Comparison of ENCODE assay signal across 8 mouse cellular contexts in the genomic region with DNA sequence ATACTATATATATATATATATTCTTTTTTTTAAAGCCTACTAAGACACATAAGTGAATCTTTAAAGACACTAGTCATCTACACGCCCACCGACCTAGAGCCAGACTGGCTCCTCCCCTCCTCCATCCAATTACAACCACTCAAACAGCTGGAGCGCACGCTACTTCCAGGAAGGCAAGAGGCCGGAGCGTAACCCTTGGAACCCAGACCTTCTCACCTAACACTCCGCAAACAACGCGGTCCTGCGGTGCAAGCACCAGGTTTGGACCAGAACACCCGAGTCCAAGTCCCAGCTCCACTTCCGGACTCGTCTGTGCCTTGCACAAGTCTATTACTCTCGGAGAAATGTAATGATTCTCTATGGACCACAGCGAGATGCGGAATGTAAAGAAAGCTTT. TPM values are rescaled to one million over a fixed set of nuclear protein-coding genes. Genes with fewer than 3 reads are reported as not detected.
DNase-seq lines count a peak whose midpoint lies in the region; ATAC-seq and TF ChIP-seq lines count a peak whose summit lies in the region.

No protein-coding gene starts in this region.

- no peaks in the 10 kb centered on the region for H3K9me3 ChIP-seq in forebrain, embryonic 15.5 days
- H3K9me3 ChIP-seq in intestine, embryonic 14.5 days (ENCODE audit: control insufficient read depth, low read length) = no peaks in the 10 kb centered on the region
- H3K9me3 ChIP-seq in liver, embryonic 15.5 days (replicated peaks) = no peaks in the 10 kb centered on the region

- no peaks in the 10 kb centered on the region for H3K36me3 ChIP-seq in forebrain, embryonic 15.5 days
- 0 out of 2 replicates have a peak, but pooled peaks cover 2% of the 10 kb centered on the region for H3K36me3 ChIP-seq in intestine, embryonic 14.5 days (ENCODE audit: control insufficient read depth, insufficient read depth, low read length)
- H3K36me3 ChIP-seq in liver, embryonic 15.5 days (replicated peaks) = no peaks in the 10 kb centered on the region; the same call in 1 of the 2 replicates

- peak overlapping the region; percentile 72 for H3K4me2 ChIP-seq in forebrain, embryonic 15.5 days (replicated peaks)
- peak overlapping the region; percentile 73 for H3K4me2 ChIP-seq in intestine, embryonic 14.5 days (ENCODE audit: low read length)
- H3K4me2 ChIP-seq in liver, embryonic 15.5 days = peak overlapping the region; percentile 97

- peak overlapping the region; percentile 79 for H3K27ac ChIP-seq in forebrain, embryonic 15.5 days (replicated peaks)
- peak overlapping the region; percentile 83 for H3K27ac ChIP-seq in intestine, embryonic 14.5 days (ENCODE audit: low read depth)
- peak overlapping the region; percentile 87 for H3K27ac ChIP-seq in liver, embryonic 15.5 days (replicated peaks)
- H3K27ac ChIP-seq in olfactory bulb, adult 2 months (ENCODE audit: insufficient read depth, low read depth, low read length) = no peak overlapping the region

- peak; percentile 18 for ATAC-seq in forebrain, embryonic 15.5 days (replicated peaks)
- 0 out of 2 replicates have a peak, but pooled peaks have one; percentile 11 for ATAC-seq in intestine, embryonic 14.5 days (replicated peaks; ENCODE audit: low FRiP score, low TSS enrichment, low read depth)
- no peak for ATAC-seq in liver, embryonic 15.5 days (ENCODE audit: insufficient read depth)

- peak overlapping the region; percentile 70 for H3K4me3 ChIP-seq in forebrain, embryonic 15.5 days
- H3K4me3 ChIP-seq in intestine, embryonic 14.5 days (ENCODE audit: low read depth, low read length) = peak overlapping the region; percentile 72
- H3K4me3 ChIP-seq in liver, embryonic 15.5 days (replicated peaks) = peak overlapping the region; percentile 94
- H3K4me3 ChIP-seq in olfactory bulb, adult 2 months (ENCODE audit: insufficient read depth, low read depth, low read length) = peak overlapping the region; percentile 93

- H3K4me1 ChIP-seq in forebrain, embryonic 15.5 days = peaks cover 20% of the 10 kb centered on the region
- peaks cover 11% of the 10 kb centered on the region for H3K4me1 ChIP-seq in intestine, embryonic 14.5 days (replicated peaks; ENCODE audit: control insufficient read depth, insufficient read depth, low read length)
- H3K4me1 ChIP-seq in liver, embryonic 15.5 days (replicated peaks) = peaks cover 44% of the 10 kb centered on the region
- H3K4me1 ChIP-seq in olfactory bulb, adult 2 months (ENCODE audit: control insufficient read depth, insufficient read depth, low read length) = peaks cover 6% of the 10 kb centered on the region

- under 1% methylated on average over 16 of the region's 16 CpGs for WGBS in forebrain, embryonic 15.5 days
- WGBS in intestine, embryonic 14.5 days = under 1% methylated on average over 16 of the region's 16 CpGs
- WGBS in liver, embryonic 15.5 days (ENCODE audit: insufficient replicate concordance) = under 1% methylated on average over 16 of the region's 16 CpGs
- under 1% methylated on average over 16 of the region's 16 CpGs for WGBS in olfactory bulb, adult 2 months

- TF ChIP-seq POLR2A in olfactory bulb, adult 2 months (IDR thresholded peaks at IDR 0.05; ENCODE audit: insufficient read depth, low read depth, low read length) = no peak

- H3K27me3 ChIP-seq in forebrain, embryonic 15.5 days = peaks cover 8% of the 10 kb centered on the region; the same call in 1 of the 2 replicates
- H3K27me3 ChIP-seq in intestine, embryonic 14.5 days (replicated peaks; ENCODE audit: control insufficient read depth, insufficient read depth, low read length) = no peaks in the 10 kb centered on the region
- H3K27me3 ChIP-seq in liver, embryonic 15.5 days = peaks cover 40% of the 10 kb centered on the region

- TF ChIP-seq CTCF in olfactory bulb, adult 2 months (IDR thresholded peaks at IDR 0.05; ENCODE audit: insufficient read depth, low read depth, low read length) = no peak

- peak; percentile 9 to 13 for DNase-seq in spleen, postnatal 14 days (ENCODE audit: low spot score in 2 of 2)
- DNase-seq in spleen, adult 18-20 months = no peak
- DNase-seq in adipocyte (ENCODE audit: low spot score) = peak; percentile 54
- no peak for DNase-seq in intestine, embryonic 14.5 days (ENCODE audit: low spot score)
- no peak for DNase-seq in adrenal gland, adult 2 months

- peak overlapping the region; percentile 70 for H3K9ac ChIP-seq in forebrain, embryonic 15.5 days (replicated peaks)
- H3K9ac ChIP-seq in intestine, embryonic 14.5 days (ENCODE audit: low read length) = peak overlapping the region; percentile 59
- H3K9ac ChIP-seq in liver, embryonic 15.5 days = peak overlapping the region; percentile 79

RNA-seq across cellular contexts. Expression of a gene that starts 0.5 kb away (rescaled TPM):
- 34.8 and 36.4 TPM in 2 replicates for polyA plus RNA-seq in forebrain, embryonic 15.5 days (2015; fragmentation: Nextera tagmentation; extraction: Ambion mirVana)
- 36.3 and 41.0 TPM in 2 replicates for polyA plus RNA-seq in intestine, embryonic 14.5 days (2014; fragmentation: Nextera tagmentation; extraction: Ambion mirVana)
- polyA plus RNA-seq in liver, embryonic 15.5 days (2015; fragmentation: Nextera tagmentation; extraction: Ambion mirVana) = 10.1 and 10.3 TPM in 2 replicates
- polyA plus RNA-seq in olfactory bulb, adult 2 months (2012; ENCODE audit: insufficient read depth, insufficient read length, low replicate concordance, missing spikeins) = not detected in 2 replicates
- 10 to 100 TPM; 15.9 to 22.0 TPM for total RNA-seq in adrenal gland, adult 2 months (2021)
- polyA plus RNA-seq in adrenal gland, adult 2 months (2012; rRNA removed) = 48.3 and 49.2 TPM in 2 replicates

RNA-seq across cellular contexts. Expression of a gene that starts 1.1 kb away (rescaled TPM):
- 8.7 and 9.9 TPM in 2 replicates for polyA plus RNA-seq in forebrain, embryonic 15.5 days (2015; fragmentation: Nextera tagmentation; extraction: Ambion mirVana)
- polyA plus RNA-seq in intestine, embryonic 14.5 days (2014; fragmentation: Nextera tagmentation; extraction: Ambion mirVana) = 9.1 and 9.9 TPM in 2 replicates
- 5.2 and 6.3 TPM in 2 replicates for polyA plus RNA-seq in liver, embryonic 15.5 days (2015; fragmentation: Nextera tagmentation; extraction: Ambion mirVana)
- polyA plus RNA-seq in olfactory bulb, adult 2 months (2012; ENCODE audit: insufficient read depth, insufficient read length, low replicate concordance, missing spikeins) = not detected in 2 replicates
- total RNA-seq in adrenal gland, adult 2 months (2021) = 10 to 100 TPM; 12.8 to 21.1 TPM
- 29.3 and 31.3 TPM in 2 replicates for polyA plus RNA-seq in adrenal gland, adult 2 months (2012; rRNA removed)

RNA-seq across cellular contexts. Expression of a gene that starts 47.1 kb away (rescaled TPM):
- 88.5 and 96.9 TPM in 2 replicates for polyA plus RNA-seq in forebrain, embryonic 15.5 days (2015; fragmentation: Nextera tagmentation; extraction: Ambion mirVana)
- polyA plus RNA-seq in intestine, embryonic 14.5 days (2014; fragmentation: Nextera tagmentation; extraction: Ambion mirVana) = 69.2 and 76.6 TPM in 2 replicates
- 33.7 and 39.6 TPM in 2 replicates for polyA plus RNA-seq in liver, embryonic 15.5 days (2015; fragmentation: Nextera tagmentation; extraction: Ambion mirVana)
- polyA plus RNA-seq in olfactory bulb, adult 2 months (2012; ENCODE audit: insufficient read depth, insufficient read length, low replicate concordance, missing spikeins) = not detected in 2 replicates
- total RNA-seq in adrenal gland, adult 2 months (2021) = 10 to 100 TPM; 26.0 to 26.2 TPM
- polyA plus RNA-seq in adrenal gland, adult 2 months (2012; rRNA removed) = 56.9 and 73.6 TPM in 2 replicates

RNA-seq across cellular contexts. Expression of a gene that starts 47.2 kb away (rescaled TPM):
- 76.8 and 78.4 TPM in 2 replicates for polyA plus RNA-seq in forebrain, embryonic 15.5 days (2015; fragmentation: Nextera tagmentation; extraction: Ambion mirVana)
- 84.7 and 88.0 TPM in 2 replicates for polyA plus RNA-seq in intestine, embryonic 14.5 days (2014; fragmentation: Nextera tagmentation; extraction: Ambion mirVana)
- polyA plus RNA-seq in liver, embryonic 15.5 days (2015; fragmentation: Nextera tagmentation; extraction: Ambion mirVana) = 29.2 and 31.4 TPM in 2 replicates
- polyA plus RNA-seq in olfactory bulb, adult 2 months (2012; ENCODE audit: insufficient read depth, insufficient read length, low replicate concordance, missing spikeins) = not detected in 2 replicates
- 10 to 100 TPM; 28.2 to 31.9 TPM for total RNA-seq in adrenal gland, adult 2 months (2021)
- 6.9 and 9.4 TPM in 2 replicates for polyA plus RNA-seq in adrenal gland, adult 2 months (2012; rRNA removed)

RNA-seq across cellular contexts. Expression of a gene that starts 55.4 kb away (rescaled TPM):
- 0.36 and 0.51 TPM in 2 replicates for polyA plus RNA-seq in forebrain, embryonic 15.5 days (2015; fragmentation: Nextera tagmentation; extraction: Ambion mirVana)
- 0.27 and 0.32 TPM in 2 replicates for polyA plus RNA-seq in intestine, embryonic 14.5 days (2014; fragmentation: Nextera tagmentation; extraction: Ambion mirVana)
- polyA plus RNA-seq in liver, embryonic 15.5 days (2015; fragmentation: Nextera tagmentation; extraction: Ambion mirVana) = 0.17 and 0.21 TPM in 2 replicates
- not detected in 2 replicates for polyA plus RNA-seq in olfactory bulb, adult 2 months (2012; ENCODE audit: insufficient read depth, insufficient read length, low replicate concordance, missing spikeins)
- total RNA-seq in adrenal gland, adult 2 months (2021) = under 1 TPM; 0.35 to 0.61 TPM
- 0.16 and 0.27 TPM in 2 replicates for polyA plus RNA-seq in adrenal gland, adult 2 months (2012; rRNA removed)

Comparison
In these comparisons a context has a peak if more than half of its experiments do, and no peak if none do; other contexts are left out.
1. DNase-seq: peak in spleen, postnatal 14 days (2 of 2) and adipocyte (single experiment); none in spleen, adult 18-20 months (0 of 2), intestine, embryonic 14.5 days (single experiment) and adrenal gland, adult 2 months (single experiment).
2. RNA of a gene that starts 47.1 kb away (polyA plus RNA-seq): 88.5 to 96.9 TPM in forebrain, embryonic 15.5 days, 56.9 to 73.6 TPM in adrenal gland, adult 2 months, 69.2 to 76.6 TPM in intestine, embryonic 14.5 days and 33.7 to 39.6 TPM in liver, embryonic 15.5 days; not detected in olfactory bulb, adult 2 months; every median in the first group is over 10 times any median in the second.
3. Peak in every context shown above with its lines, with median percentiles within 50 percentile points of each other: H3K4me2 ChIP-seq, H3K4me3 ChIP-seq and H3K9ac ChIP-seq.